Mouse (Mus musculus) ES-E14 (cell line): ENCODE data around the gene Ppip5k1. TPM values are rescaled to one million over a fixed set of nuclear protein-coding genes. Genes with fewer than 3 reads are reported as not detected.

Experiments
- DNase-seq: peaks from one replicate; pipeline ENCODE4 v3.0.0-alpha.2; 2013; ENCODE audit warnings: low read depth, low spot score
- H3K27ac ChIP-seq: 2 replicates; pipeline ENCODE4 v1.5.1; 2012; ENCODE audit warnings: low read depth, mild to moderate bottlenecking, low read length, moderate library complexity, mixed read lengths; ENCODE audit not compliant: poor library complexity, insufficient read depth, severe bottlenecking
- H3K36me3 ChIP-seq: 2 replicates; pipeline ENCODE4 v1.6.1; 2012; ENCODE audit warnings: mild to moderate bottlenecking, low read length, moderate library complexity, mixed read lengths; ENCODE audit not compliant: control insufficient read depth, poor library complexity, insufficient read depth, severe bottlenecking
- H3K4me1 ChIP-seq, 2 experiments: fragments of 150-350 bp in 1 of 2; sonication (generic) in 1 of 2; 2 replicates each; pipeline ENCODE4 v1.6.1; 2012; ENCODE audit warnings: low read length in 2 of 2, mild to moderate bottlenecking in 1 of 2, mixed read lengths in 1 of 2; ENCODE audit not compliant: control insufficient read depth in 2 of 2, insufficient read depth in 2 of 2, poor library complexity in 1 of 2
- H3K4me3 ChIP-seq, 2 experiments: fragments of 150-350 bp in 1 of 2; sonication (generic) in 1 of 2; 2 replicates each; pipeline ENCODE4 v1.5.1; 2012; ENCODE audit warnings: low read length in 2 of 2, low read depth in 1 of 2, mild to moderate bottlenecking in 1 of 2, mixed read lengths in 1 of 2; ENCODE audit not compliant: insufficient read depth in 1 of 2, poor library complexity in 1 of 2, severe bottlenecking in 1 of 2
- H3K9ac ChIP-seq: 2 replicates; pipeline ENCODE4 v1.6.1; 2012; ENCODE audit warnings: low read depth, mild to moderate bottlenecking, low read length, mixed read lengths; ENCODE audit not compliant: poor library complexity, insufficient read depth, severe bottlenecking
- H3K9me3 ChIP-seq: fragments of 150-350 bp; sonication (generic); 2 replicates; pipeline ENCODE4 v1.6.1; 2012; ENCODE audit warnings: low read depth, mild to moderate bottlenecking, low read length; ENCODE audit not compliant: control insufficient read depth, insufficient read depth
- CHD2 ChIP-seq: IDR thresholded peaks from 2 replicates; pipeline ENCODE4 v1.6.1; 2014; ENCODE audit warnings: mild to moderate bottlenecking, low read depth, low read length, inconsistent platforms
- ZC3H11A ChIP-seq: IDR thresholded peaks from 2 replicates; pipeline ENCODE4 v1.6.1; 2012; ENCODE audit warnings: low read depth, mild to moderate bottlenecking, inconsistent platforms, low read length, borderline replicate concordance
- in situ Hi-C, 2 experiments: fragments of 600-800 bp; cut with MboI; formaldehyde crosslinking; loops; one replicate each; pipeline ENCODE4 v1.15.1; 2025; ENCODE audit warnings: low sequenced_read_pairs in 2 of 2, inconsistent platforms in 1 of 2; ENCODE audit not compliant: unreplicated experiment in 2 of 2
- total RNA-seq: library from RNA; depleted of rRNA; stranded (reverse); fragments of 300-350 nt; gene quantifications from 2 replicates; pipeline ENCODE4 v1.2.3, GENCODE M21; 2012; rRNA removed

Ppip5k1 gene
- total RNA-seq, 1 experiment = 7.6 TPM

DNA sequence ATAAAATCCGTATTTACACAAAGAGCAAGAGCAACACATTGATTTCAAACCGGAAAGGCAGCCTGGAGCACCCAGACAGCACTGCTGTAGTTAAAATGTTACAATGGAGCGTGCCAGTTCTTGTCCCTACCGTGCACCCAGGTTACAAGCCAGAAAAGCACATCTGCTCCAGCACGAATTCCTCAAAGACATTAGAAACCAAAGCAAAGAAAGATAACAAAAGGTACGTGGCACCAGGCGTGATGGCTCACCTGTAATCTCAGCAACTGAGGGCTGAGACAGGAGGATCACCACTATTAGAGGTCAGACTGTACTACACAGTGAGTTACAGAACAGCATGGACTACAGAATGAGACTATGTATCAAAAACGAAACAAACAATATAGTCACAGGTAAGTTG lies 86.8 kb downstream of the Ppip5k1 start:
- in situ Hi-C loops = no loop called here
- no peak overlapping the region for H3K4me3 ChIP-seq
- H3K4me1 ChIP-seq = peaks cover 1 to 3% of the 10 kb centered on the region in 2 experiments; a peak in 1 of 4 replicates
- DNase-seq = no peak
- H3K36me3 ChIP-seq = peaks cover 13% of the 10 kb centered on the region
- no peak overlapping the region for H3K9ac ChIP-seq
- H3K9me3 ChIP-seq = no peaks in the 10 kb centered on the region
- TF ChIP-seq CHD2 = no peak
- TF ChIP-seq ZC3H11A = no peak
- no peak overlapping the region for H3K27ac ChIP-seq

Other genes starting within 250 kb of the Ppip5k1 start
- not detected in 2 replicates for gene Tgm7, start 245.6 kb downstream of the Ppip5k1 start, total RNA-seq
- 14.8 and 15.0 TPM in 2 replicates for gene Adal, start 215.0 kb downstream of the Ppip5k1 start, total RNA-seq
- 12.5 and 15.0 TPM in 2 replicates for gene Lcmt2, start 214.7 kb downstream of the Ppip5k1 start, total RNA-seq
- gene Tubgcp4, start 184.7 kb downstream of the Ppip5k1 start, total RNA-seq = 38.1 and 45.9 TPM in 2 replicates
- 3.5 and 5.0 TPM in 2 replicates for gene Zscan29, start 184.3 kb downstream of the Ppip5k1 start, total RNA-seq
- gene Trp53bp1, start 84.0 kb downstream of the Ppip5k1 start, total RNA-seq = 47.6 and 63.3 TPM in 2 replicates
- gene Map1a, start 65.8 kb downstream of the Ppip5k1 start, total RNA-seq = 4.3 and 4.4 TPM in 2 replicates
- 8.3 and 11.3 TPM in 2 replicates for gene Ckmt1, start 2.3 kb upstream of the Ppip5k1 start, total RNA-seq
- 0.09 TPM in 1 of 2 replicates, not detected in the other for gene Strc, start 31.8 kb upstream of the Ppip5k1 start, total RNA-seq
- gene Pdia3, start 58.4 kb upstream of the Ppip5k1 start, total RNA-seq = 209 and 251 TPM in 2 replicates
- gene Catsper2, start 58.4 kb upstream of the Ppip5k1 start, total RNA-seq = 3.3 and 3.7 TPM in 2 replicates
- gene Ell3, start 88.9 kb upstream of the Ppip5k1 start, total RNA-seq = 7.5 and 16.5 TPM in 2 replicates
- 428 and 459 TPM in 2 replicates for gene Serf2, start 93.8 kb upstream of the Ppip5k1 start, total RNA-seq
- 21.5 and 22.0 TPM in 2 replicates for gene Hypk, start 97.9 kb upstream of the Ppip5k1 start, total RNA-seq
- gene Serinc4, start 101.4 kb upstream of the Ppip5k1 start, total RNA-seq = 0.90 and 1.5 TPM in 2 replicates
- 15.8 and 23.2 TPM in 2 replicates for gene Mfap1b, start 118.7 kb upstream of the Ppip5k1 start, total RNA-seq
- 20.6 and 27.8 TPM in 2 replicates for gene Mfap1a, start 151.3 kb upstream of the Ppip5k1 start, total RNA-seq
- 19.9 and 21.5 TPM in 2 replicates for gene Wdr76, start 151.3 kb upstream of the Ppip5k1 start, total RNA-seq